Mouse (Mus musculus) neural tube, embryonic 12.5 days (tissue): ENCODE results near the gene Lrrc10. TPM values are rescaled to one million over a fixed set of nuclear protein-coding genes. Genes with fewer than 3 reads are reported as not detected.
"Not testable (repeated sequence)": the region's sequence is repeated elsewhere in the genome, so short reads cannot be mapped to it uniquely, and the experiment has no call there.

Experiments
- ATAC-seq: fragments of 200-750 bp; cut with Nextera tagmentation; 2 replicates; pipeline ENCODE4 v1.8.0; 2017; ENCODE audit warnings: low read depth, mild to moderate bottlenecking, moderate TSS enrichment, moderate library complexity; ENCODE audit not compliant: low FRiP score
- H3K27ac ChIP-seq: fragments of 300-500 bp; sonication (generic); 2 replicates; pipeline ENCODE4 v1.5.1; 2016
- H3K27me3 ChIP-seq: fragments of 300-500 bp; sonication (generic); replicated peaks from 2 replicates; pipeline ENCODE4 v1.6.1; 2016; ENCODE audit warnings: mild to moderate bottlenecking
- H3K36me3 ChIP-seq: fragments of 300-500 bp; sonication (generic); 2 replicates; pipeline ENCODE4 v1.6.1; 2016; ENCODE audit warnings: mild to moderate bottlenecking
- H3K4me1 ChIP-seq: fragments of 300-500 bp; sonication (generic); 2 replicates; pipeline ENCODE4 v1.6.1; 2016
- H3K4me2 ChIP-seq: fragments of 300-500 bp; sonication (generic); replicated peaks from 2 replicates; pipeline ENCODE4 v1.6.1; 2016; ENCODE audit warnings: mild to moderate bottlenecking
- H3K4me3 ChIP-seq: fragments of 300-500 bp; sonication (generic); 2 replicates; pipeline ENCODE4 v1.5.1; 2016
- H3K9ac ChIP-seq: fragments of 300-500 bp; sonication (generic); 2 replicates; pipeline ENCODE4 v1.6.1; 2016; ENCODE audit warnings: mild to moderate bottlenecking
- H3K9me3 ChIP-seq: fragments of 300-500 bp; sonication (generic); 2 replicates; pipeline ENCODE4 v1.6.1; 2016; ENCODE audit warnings: mild to moderate bottlenecking
- WGBS: fragments of 180-500 bp; shearing (Covaris S2); methylation state at CpG from one replicate; pipeline ENCODE4 v1.1.7; 2016; 5-methylcytosine and 5-hydroxymethylcytosine counted together
- polyA plus RNA-seq: library from polyadenylated mRNA; unstranded; fragments of >200 nt; fragmentation: Nextera tagmentation; extraction: Ambion mirVana; gene quantifications from 2 replicates; pipeline ENCODE4 v1.2.1, GENCODE M21; 2016

The Lrrc10 gene
- polyA plus RNA-seq, 1 experiment from 2014 or later: not detected

DNA sequence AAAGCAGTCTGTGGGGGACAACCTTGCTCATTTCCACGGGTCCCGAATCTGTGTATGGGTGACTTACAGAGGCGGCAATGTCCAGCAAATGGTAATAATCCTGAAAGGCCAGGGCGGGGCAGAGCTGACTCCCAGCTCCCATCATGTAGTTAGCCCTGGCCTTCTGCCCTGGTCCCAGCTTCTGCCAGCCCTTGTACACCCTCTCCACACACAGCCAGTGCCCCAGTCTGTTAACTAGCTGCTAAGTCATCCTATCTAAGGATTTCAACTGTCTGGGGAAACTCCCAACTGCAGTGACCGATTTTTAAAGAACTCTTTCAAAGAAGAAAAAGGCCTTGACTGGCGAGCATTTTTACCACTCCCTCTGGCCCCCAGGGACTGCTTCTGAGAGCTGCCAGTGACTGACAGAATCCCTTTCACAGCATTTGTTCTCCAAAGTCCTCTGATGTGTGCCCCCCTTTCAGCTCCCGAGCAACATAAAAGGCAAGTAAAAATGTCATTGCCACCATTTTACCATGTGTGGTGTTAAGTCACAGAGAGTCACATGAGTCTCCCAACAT is 26.8 kb upstream of the Lrrc10 start:
- Histone ChIP-seq H3K27me3 (no peaks in the 10 kb centered on the region), H3K4me3 (no peak overlapping the region), H3K4me1 (peaks cover 11% of the 10 kb centered on the region), H3K9me3 (no peaks in the 10 kb centered on the region), H3K27ac (no peak overlapping the region), H3K9ac (0 out of 2 replicates have a peak overlapping the region, but pooled peaks have one; percentile 17), H3K36me3 (no peaks in the 10 kb centered on the region), H3K4me2 (no peak overlapping the region)
- no peak for ATAC-seq
- 55% methylated on average over 7 of the region's 7 CpGs for WGBS

DNA sequence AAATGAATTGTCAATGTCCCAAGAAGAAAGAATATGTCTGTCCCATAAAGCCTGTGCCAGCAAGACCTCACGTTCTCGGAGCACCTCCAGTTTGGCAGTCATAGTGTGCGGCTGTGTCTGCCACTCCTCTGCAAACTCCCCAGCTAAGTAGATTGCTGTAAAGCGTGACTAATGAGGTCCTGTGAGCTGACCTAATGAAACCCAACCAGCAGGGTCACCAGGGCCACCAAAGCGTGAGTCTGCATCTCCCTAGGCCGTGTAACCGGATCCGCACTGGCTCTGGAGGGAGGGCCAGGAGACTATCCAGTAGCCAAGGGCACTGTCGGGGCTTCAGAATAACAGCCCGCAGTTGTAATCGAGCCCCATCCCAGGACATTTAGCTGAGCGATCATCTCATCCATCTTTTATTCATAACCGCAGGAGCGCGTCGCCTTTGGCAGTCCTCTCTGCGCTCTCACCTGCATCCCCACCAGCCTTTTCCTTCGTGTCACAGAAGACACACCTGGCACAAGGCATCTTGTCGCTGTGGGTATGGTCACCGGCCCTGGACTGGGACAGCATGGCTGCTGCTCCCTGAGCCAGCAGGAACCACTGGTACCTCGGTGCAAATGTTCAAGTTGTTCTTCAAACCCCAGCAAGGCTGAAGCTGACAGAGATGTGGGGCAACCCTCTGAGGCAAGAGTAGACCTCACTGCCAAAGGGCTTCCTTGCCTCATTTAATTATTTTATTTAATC is 24.0 kb upstream of the Lrrc10 start:
- H3K9me3 ChIP-seq: no peaks in the 10 kb centered on the region
- H3K9ac ChIP-seq: no peak overlapping the region
- H3K27ac ChIP-seq: no peak overlapping the region
- WGBS: 18% methylated on average over 21 of the region's 21 CpGs
- no peak overlapping the region for H3K4me3 ChIP-seq
- H3K36me3 ChIP-seq: no peaks in the 10 kb centered on the region
- H3K27me3 ChIP-seq: no peaks in the 10 kb centered on the region
- H3K4me2 ChIP-seq: peak overlapping the region; percentile 22; the same call in 1 of the 2 replicates
- ATAC-seq: no peak
- H3K4me1 ChIP-seq: peaks cover 11% of the 10 kb centered on the region

DNA sequence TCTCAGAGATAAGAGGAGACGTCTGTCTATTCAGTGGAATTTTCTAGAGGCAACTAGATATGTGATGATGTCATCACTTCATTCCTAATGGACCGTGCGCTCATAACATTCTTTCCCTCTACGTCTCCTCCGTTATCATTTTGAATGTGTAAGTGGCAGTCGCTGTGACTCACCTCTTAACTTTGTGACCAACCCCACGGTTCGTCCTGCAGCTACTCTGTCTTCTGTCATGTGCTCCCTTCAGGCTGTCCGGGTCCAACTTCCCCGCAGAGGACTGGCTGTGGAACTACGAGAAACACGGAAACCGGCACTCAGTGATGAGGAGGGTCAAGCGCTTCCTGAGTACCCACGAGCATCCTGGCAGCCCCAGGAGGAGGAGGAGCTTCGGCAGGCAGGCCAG is 21.4 kb upstream of the Lrrc10 start:
- Histone ChIP-seq H3K9me3 (no peaks in the 10 kb centered on the region), H3K27ac (no peak overlapping the region), H3K27me3 (no peaks in the 10 kb centered on the region), H3K4me3 (no peak overlapping the region), H3K36me3 (no peaks in the 10 kb centered on the region), H3K9ac (no peak overlapping the region), H3K4me2 (peak overlapping the region; percentile 24; the same call in 1 of the 2 replicates), H3K4me1 (peaks cover 9% of the 10 kb centered on the region)
- 69% methylated on average over 16 of the region's 16 CpGs for WGBS
- no peak for ATAC-seq

DNA sequence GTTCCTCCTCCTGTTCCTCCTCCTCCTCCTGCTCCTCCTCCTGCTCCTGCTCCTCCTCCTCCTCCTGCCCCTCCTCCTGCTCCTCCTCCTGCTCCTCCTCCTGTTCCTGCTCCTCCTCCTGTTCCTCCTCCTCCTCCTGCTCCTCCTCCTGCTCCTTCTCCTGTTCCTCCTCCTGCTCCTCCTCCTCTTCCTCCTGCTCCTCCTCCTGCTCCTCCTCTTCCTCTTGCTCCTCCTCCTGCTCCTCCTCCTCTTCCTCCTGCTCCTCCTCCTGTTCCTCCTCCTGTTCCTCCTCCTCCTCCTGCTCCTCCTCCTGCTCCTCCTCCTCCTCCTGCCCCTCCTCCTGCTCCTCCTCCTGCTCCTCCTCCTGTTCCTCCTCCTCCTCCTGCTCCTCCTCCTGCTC is 19.4 kb upstream of the Lrrc10 start:
- not testable (repeated sequence) for H3K27me3 ChIP-seq, H3K27ac ChIP-seq, H3K4me2 ChIP-seq, H3K36me3 ChIP-seq, H3K4me1 ChIP-seq, H3K4me3 ChIP-seq, H3K9me3 ChIP-seq, H3K9ac ChIP-seq, ATAC-seq

DNA sequence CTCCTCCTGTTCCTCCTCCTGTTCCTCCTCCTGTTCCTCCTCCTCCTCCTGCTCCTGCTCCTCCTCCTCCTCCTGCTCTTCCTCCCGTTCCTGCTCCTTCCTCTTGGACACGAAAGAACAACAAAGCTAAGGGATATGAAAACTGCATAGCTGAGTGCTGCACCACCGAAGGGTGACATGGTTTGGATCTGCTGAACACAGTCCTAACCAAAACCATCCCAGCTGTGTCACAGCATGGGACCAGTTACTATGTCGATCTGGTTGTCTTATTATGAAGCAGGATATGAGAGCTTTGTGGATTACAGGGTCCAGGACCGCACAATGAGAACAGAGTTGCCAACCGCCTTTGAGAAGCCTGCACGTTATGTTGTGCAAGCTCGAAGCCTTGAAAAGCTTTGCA is 19.0 kb upstream of the Lrrc10 start:
- 80% methylated on average over 8 of the region's 8 CpGs for WGBS
- H3K27ac ChIP-seq: no peak overlapping the region
- no peak overlapping the region for H3K4me2 ChIP-seq
- peaks cover 3% of the 10 kb centered on the region; the same call in 1 of the 2 replicates for H3K4me1 ChIP-seq
- H3K4me3 ChIP-seq: no peak overlapping the region
- H3K36me3 ChIP-seq: no peaks in the 10 kb centered on the region
- H3K27me3 ChIP-seq: no peaks in the 10 kb centered on the region
- no peak for ATAC-seq
- no peaks in the 10 kb centered on the region for H3K9me3 ChIP-seq
- H3K9ac ChIP-seq: no peak overlapping the region

DNA sequence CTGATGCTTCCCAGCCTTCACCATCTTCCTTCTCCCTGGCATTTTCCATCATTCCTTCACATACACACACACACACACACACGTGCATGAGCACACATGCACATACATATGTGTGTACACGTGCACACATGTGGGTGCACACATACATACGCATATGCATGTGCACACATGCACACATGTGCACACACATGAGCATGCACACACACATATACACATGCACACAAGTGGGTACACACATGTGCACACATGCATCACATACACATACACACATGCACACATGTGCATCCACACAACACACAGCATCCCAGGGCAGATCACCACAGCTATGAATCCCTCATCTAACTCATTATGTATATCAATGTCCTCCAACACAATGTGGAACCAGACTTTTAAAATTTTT is 14.0 kb upstream of the Lrrc10 start:
- H3K36me3 ChIP-seq: no peaks in the 10 kb centered on the region
- no peaks in the 10 kb centered on the region for H3K9me3 ChIP-seq
- no peak overlapping the region for H3K27ac ChIP-seq
- no peaks in the 10 kb centered on the region for H3K4me1 ChIP-seq
- no peak overlapping the region for H3K9ac ChIP-seq
- ATAC-seq: no peak
- 92% methylated on average over 3 of the region's 3 CpGs for WGBS
- H3K4me3 ChIP-seq: no peak overlapping the region
- H3K4me2 ChIP-seq: no peak overlapping the region
- H3K27me3 ChIP-seq: no peaks in the 10 kb centered on the region

DNA sequence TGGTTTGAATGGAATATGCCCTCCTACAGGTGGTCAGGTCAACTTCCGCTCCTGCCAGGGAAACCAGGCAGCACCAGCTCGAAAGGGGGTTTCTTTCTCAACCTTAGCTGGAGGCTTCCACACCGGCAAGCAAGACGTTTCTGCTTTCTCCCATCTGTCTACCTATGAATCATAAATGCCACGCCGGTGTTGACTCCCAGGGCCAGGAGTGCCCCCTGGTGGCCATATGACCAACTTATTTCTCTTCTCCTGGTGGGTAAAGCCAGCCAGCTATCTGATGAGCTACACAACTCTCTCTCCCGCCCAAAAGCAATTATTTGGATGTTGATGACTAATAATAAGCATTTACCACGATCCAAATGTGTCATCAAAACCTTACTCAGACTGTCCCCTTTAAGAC is 11.4 kb upstream of the Lrrc10 start:
- ATAC-seq: no peak
- H3K4me3 ChIP-seq: no peak overlapping the region
- H3K27me3 ChIP-seq: no peaks in the 10 kb centered on the region
- H3K27ac ChIP-seq: no peak overlapping the region
- 27% methylated on average over 8 of the region's 8 CpGs for WGBS
- H3K9me3 ChIP-seq: no peaks in the 10 kb centered on the region
- no peak overlapping the region for H3K9ac ChIP-seq
- H3K4me2 ChIP-seq: no peak overlapping the region
- no peaks in the 10 kb centered on the region for H3K4me1 ChIP-seq
- H3K36me3 ChIP-seq: no peaks in the 10 kb centered on the region

DNA sequence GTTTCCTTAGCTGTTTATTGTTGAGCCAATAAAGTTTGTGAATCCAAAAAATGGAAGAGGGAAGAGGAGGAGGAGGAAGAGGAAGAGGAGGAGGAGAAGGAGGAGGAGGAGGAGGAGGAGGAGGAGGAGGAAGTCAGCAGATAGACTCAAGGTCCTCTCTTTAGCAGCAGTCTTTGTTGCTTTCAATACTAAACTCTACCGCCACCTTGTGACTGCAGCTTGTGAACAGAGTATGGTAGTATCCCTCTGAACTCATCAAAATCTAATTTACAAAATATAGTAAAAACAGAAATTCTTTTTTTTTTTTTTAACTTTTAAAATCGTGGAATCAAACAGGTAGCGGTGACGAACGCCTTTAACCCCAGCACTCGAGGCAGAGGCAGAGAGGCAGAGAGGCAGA is 4.8 kb upstream of the Lrrc10 start:
- Histone ChIP-seq H3K9me3 (no peaks in the 10 kb centered on the region), H3K4me3 (no peak overlapping the region), H3K4me2 (no peak overlapping the region), H3K27me3 (no peaks in the 10 kb centered on the region), H3K36me3 (no peaks in the 10 kb centered on the region), H3K9ac (no peak overlapping the region), H3K4me1 (peaks cover 2% of the 10 kb centered on the region; the same call in 1 of the 2 replicates), H3K27ac (no peak overlapping the region)
- WGBS: 68% methylated on average over 6 of the region's 6 CpGs
- no peak for ATAC-seq

DNA sequence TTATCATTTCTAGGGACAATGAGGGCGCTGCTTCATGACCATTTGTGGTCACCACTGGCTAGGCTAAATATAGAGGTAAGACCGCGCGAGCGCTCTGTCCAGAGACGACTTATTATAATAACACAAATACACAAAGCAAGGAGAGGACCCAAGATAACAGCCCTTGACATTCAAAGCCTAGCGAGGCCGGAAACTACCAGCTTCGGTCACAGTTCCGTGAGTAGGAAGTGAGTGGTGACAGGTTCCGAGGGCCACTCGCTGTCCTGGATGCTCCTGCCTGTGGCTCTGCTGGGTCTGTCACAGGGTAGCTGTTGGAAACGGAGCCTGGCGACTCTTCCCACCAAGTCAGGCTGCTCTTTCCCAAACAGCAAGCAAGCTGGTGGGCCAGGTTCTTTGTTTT is 2.8 kb upstream of the Lrrc10 start:
- H3K27me3 ChIP-seq: no peaks in the 10 kb centered on the region
- H3K27ac ChIP-seq: no peak overlapping the region
- no peak for ATAC-seq
- peaks cover 7% of the 10 kb centered on the region; the same call in 1 of the 2 replicates for H3K4me1 ChIP-seq
- 93% methylated on average over 14 of the region's 14 CpGs for WGBS
- H3K4me2 ChIP-seq: no peak overlapping the region
- H3K9ac ChIP-seq: no peak overlapping the region
- H3K9me3 ChIP-seq: no peaks in the 10 kb centered on the region
- no peaks in the 10 kb centered on the region for H3K36me3 ChIP-seq
- H3K4me3 ChIP-seq: no peak overlapping the region

DNA sequence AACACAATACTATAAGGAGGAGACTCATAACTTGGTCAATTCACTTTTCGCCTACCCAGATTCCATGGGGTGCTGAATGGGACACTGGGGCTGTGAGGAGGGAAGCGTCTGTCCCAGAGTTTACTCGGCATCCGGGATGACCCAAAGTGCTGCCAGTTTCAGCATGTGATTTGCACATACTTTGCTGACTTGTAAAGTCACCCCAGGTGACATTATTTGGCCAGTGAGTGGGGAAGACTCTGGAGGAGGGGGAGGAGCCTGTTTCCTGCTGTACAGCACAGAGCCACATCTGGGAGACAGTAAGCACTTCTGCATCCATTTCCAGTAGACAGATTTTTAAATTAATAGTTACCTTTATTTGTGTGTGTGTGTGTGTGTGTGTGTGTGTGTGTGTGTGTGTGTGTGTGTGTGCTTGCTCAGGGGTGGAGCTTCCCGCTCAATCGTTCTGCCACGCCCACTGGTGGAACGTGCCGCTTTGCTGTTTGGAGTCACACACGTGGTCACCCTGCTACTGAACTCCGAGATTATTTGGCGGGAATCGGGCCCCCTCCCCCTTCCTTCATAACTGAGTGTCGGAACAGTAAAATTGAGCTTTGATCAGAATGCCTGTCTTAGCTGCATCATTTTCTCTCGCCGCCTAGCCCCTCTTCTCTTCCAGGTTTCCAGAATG is 1.5 kb upstream of the Lrrc10 start:
- H3K4me1 ChIP-seq, H3K9me3 ChIP-seq, H3K36me3 ChIP-seq, H3K9ac ChIP-seq, H3K4me2 ChIP-seq, H3K27ac ChIP-seq, H3K27me3 ChIP-seq, ATAC-seq, H3K4me3 ChIP-seq: not testable (repeated sequence)
- WGBS: 56% methylated on average over 15 of the region's 16 CpGs

DNA sequence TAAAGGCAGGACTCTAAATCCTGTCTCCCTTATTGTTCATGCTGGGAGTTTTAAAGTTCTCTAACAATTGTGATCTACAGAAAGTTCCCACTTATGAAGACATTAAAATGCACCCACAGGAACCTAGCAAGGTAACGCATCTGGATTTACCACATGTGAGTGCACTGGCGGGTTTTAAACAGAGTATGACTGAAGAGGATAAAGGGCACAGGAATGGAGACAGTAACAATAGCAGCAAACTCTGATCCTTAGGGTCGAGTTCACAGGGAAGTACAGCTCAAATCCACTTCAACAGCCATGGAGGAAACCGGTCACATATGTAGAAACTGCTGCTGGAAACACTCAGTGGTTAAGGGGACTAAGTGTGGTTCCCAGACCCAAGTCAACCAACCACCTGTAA is 4.1 kb downstream of the Lrrc10 start:
- Histone ChIP-seq H3K4me1 (peaks cover 7% of the 10 kb centered on the region; the same call in 1 of the 2 replicates), H3K4me2 (no peak overlapping the region), H3K36me3 (peaks cover 47% of the 10 kb centered on the region), H3K9me3 (no peaks in the 10 kb centered on the region), H3K9ac (no peak overlapping the region), H3K27ac (no peak overlapping the region), H3K4me3 (no peak overlapping the region), H3K27me3 (no peaks in the 10 kb centered on the region)
- WGBS: 82% methylated on average over 4 of the region's 4 CpGs
- ATAC-seq: no peak

DNA sequence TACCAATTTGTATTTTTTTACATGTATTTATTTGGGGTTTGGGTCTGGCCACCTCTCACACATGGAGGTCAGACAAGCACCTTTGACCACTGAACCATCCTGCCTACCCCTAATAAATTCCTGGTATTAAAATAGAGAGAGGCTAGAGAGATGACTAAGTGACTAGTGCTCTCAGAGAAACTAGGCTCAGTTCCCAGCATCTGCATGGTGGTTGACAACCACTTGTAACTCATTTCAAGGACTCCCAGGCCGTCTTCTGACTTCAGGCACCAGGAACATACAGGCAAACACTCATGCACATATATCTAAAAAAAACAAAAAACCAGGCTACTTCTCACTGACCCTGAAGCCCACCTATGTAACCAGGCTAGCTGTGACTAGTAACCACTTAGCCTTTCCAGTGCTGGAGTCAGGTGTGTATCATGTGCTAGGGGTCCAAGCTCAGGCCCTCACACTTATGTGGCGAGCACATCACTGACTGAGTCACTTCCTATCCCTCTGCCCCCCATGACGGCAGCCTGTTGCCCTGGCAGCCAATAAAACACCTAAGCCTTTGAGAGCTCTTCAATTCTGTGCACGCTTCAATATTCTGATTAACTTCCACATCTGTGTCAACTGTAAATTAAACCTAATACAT is 4.9 kb downstream of the Lrrc10 start:
- H3K27me3 ChIP-seq: no peaks in the 10 kb centered on the region
- H3K4me1 ChIP-seq: peaks cover 7% of the 10 kb centered on the region; the same call in 1 of the 2 replicates
- H3K4me3 ChIP-seq: no peak overlapping the region
- H3K4me2 ChIP-seq: no peak overlapping the region
- H3K9me3 ChIP-seq: no peaks in the 10 kb centered on the region
- no peak overlapping the region for H3K9ac ChIP-seq
- peaks cover 55% of the 10 kb centered on the region for H3K36me3 ChIP-seq
- H3K27ac ChIP-seq: no peak overlapping the region
- ATAC-seq: no peak
- WGBS: 75% methylated on average over 4 of the region's 4 CpGs
